Mouse (Mus musculus): Measurements from ENCODE around the gene Elmo1.

The Elmo1 gene

GRCm38 (mm10) chr13:20090133-20090710 lies at the start of gene Elmo1:
Gene Elmo1, plus strand, starts transcription at chr13:20090596.
- DNase-seq (ENCODE audit: low spot score in 2 of 2), result peak; percentile 52 to 66

- DNase-seq (ENCODE audit: low spot score in 2 of 2), result no peak
Measured at GRCm38 (mm10) chr13:20041169-20041830, 49.1 kb upstream of the Elmo1 start.

GRCm38 (mm10) chr13:20042856-20043255 lies 47.5 kb upstream of the Elmo1 start:
- no peak for DNase-seq (ENCODE audit: low spot score in 2 of 2)

- no peak for DNase-seq (ENCODE audit: low spot score in 2 of 2)
Measured at GRCm38 (mm10) chr13:20045350-20045749, 45.0 kb upstream of the Elmo1 start.

GRCm38 (mm10) chr13:20045836-20046235 lies 44.6 kb upstream of the Elmo1 start:
- no peak for DNase-seq (ENCODE audit: low spot score in 2 of 2)

- no peak for DNase-seq (ENCODE audit: low spot score in 2 of 2)
Measured at GRCm38 (mm10) chr13:20046406-20046805, 44.0 kb upstream of the Elmo1 start.

GRCm38 (mm10) chr13:20047926-20048836 lies 42.2 kb upstream of the Elmo1 start:
- no peak for DNase-seq (ENCODE audit: low spot score in 2 of 2)

GRCm38 (mm10) chr13:20048837-20049160 lies 41.6 kb upstream of the Elmo1 start:
- DNase-seq (ENCODE audit: low spot score in 2 of 2), result no peak

GRCm38 (mm10) chr13:20049654-20050053 lies 40.7 kb upstream of the Elmo1 start:
- DNase-seq (ENCODE audit: low spot score in 2 of 2), result no peak

- DNase-seq (ENCODE audit: low spot score in 2 of 2), result no peak
Measured at GRCm38 (mm10) chr13:20050149-20050548, 40.2 kb upstream of the Elmo1 start.

GRCm38 (mm10) chr13:20057926-20058325 lies 32.5 kb upstream of the Elmo1 start:
- no peak for DNase-seq (ENCODE audit: low spot score in 2 of 2)

- DNase-seq (ENCODE audit: low spot score in 2 of 2), result no peak
Measured at GRCm38 (mm10) chr13:20061031-20061430, 29.4 kb upstream of the Elmo1 start.

- no peak for DNase-seq (ENCODE audit: low spot score in 2 of 2)
Measured at GRCm38 (mm10) chr13:20063331-20063730, 27.1 kb upstream of the Elmo1 start.

GRCm38 (mm10) chr13:20072043-20072442 lies 18.4 kb upstream of the Elmo1 start:
- no peak for DNase-seq (ENCODE audit: low spot score in 2 of 2)

GRCm38 (mm10) chr13:20072994-20073393 lies 17.4 kb upstream of the Elmo1 start:
- DNase-seq (ENCODE audit: low spot score in 2 of 2), result no peak

- DNase-seq (ENCODE audit: low spot score in 2 of 2), result no peak
Measured at GRCm38 (mm10) chr13:20076521-20076920, 13.9 kb upstream of the Elmo1 start.

GRCm38 (mm10) chr13:20077237-20077636 lies 13.2 kb upstream of the Elmo1 start:
- DNase-seq (ENCODE audit: low spot score in 2 of 2), result no peak

- peak; percentile 40 to 52 for DNase-seq (ENCODE audit: low spot score in 2 of 2)
Measured at GRCm38 (mm10) chr13:20090711-20091603, 561 bp downstream of the Elmo1 start.

- DNase-seq (ENCODE audit: low spot score in 2 of 2), result no peak
Measured at GRCm38 (mm10) chr13:20091604-20091926, 1.2 kb downstream of the Elmo1 start.

GRCm38 (mm10) chr13:20092301-20092700 lies 1.9 kb downstream of the Elmo1 start:
- DNase-seq (ENCODE audit: low spot score in 2 of 2), result no peak

- peak; percentile 33 to 41 for DNase-seq (ENCODE audit: low spot score in 2 of 2)
Measured at GRCm38 (mm10) chr13:20093307-20094045, 3.1 kb downstream of the Elmo1 start.
